Mouse (Mus musculus) megakaryocyte-erythroid progenitor cell, adult 5-6 weeks (primary cell): Measurements from ENCODE around the gene Taf8. TPM values are rescaled to one million over a fixed set of nuclear protein-coding genes. Genes with fewer than 3 reads are reported as not detected.

ENCODE experiments used
- ATAC-seq: replicated peaks from 2 replicates; pipeline ENCODE4 v1.8.0; 2016; ENCODE audit warnings: mild to moderate bottlenecking, inconsistent platforms; ENCODE audit not compliant: severe bottlenecking, poor library complexity, low FRiP score, low TSS enrichment
- total RNA-seq, 2 experiments: library from RNA; stranded (forward) in 1 of 2; stranded (reverse) in 1 of 2; fragments of 200-1000, 215-1000 nt in 1 of 2; fragments of >200 nt in 1 of 2; fragmentation: Nextera tagmentation in 1 of 2; gene quantifications; 2 replicates each; pipeline ENCODE4 v1.2.3; 2014 to 2017

The Taf8 gene
- total RNA-seq, 2 experiments from 2014 or later = 30.5 to 30.6 TPM

DNA sequence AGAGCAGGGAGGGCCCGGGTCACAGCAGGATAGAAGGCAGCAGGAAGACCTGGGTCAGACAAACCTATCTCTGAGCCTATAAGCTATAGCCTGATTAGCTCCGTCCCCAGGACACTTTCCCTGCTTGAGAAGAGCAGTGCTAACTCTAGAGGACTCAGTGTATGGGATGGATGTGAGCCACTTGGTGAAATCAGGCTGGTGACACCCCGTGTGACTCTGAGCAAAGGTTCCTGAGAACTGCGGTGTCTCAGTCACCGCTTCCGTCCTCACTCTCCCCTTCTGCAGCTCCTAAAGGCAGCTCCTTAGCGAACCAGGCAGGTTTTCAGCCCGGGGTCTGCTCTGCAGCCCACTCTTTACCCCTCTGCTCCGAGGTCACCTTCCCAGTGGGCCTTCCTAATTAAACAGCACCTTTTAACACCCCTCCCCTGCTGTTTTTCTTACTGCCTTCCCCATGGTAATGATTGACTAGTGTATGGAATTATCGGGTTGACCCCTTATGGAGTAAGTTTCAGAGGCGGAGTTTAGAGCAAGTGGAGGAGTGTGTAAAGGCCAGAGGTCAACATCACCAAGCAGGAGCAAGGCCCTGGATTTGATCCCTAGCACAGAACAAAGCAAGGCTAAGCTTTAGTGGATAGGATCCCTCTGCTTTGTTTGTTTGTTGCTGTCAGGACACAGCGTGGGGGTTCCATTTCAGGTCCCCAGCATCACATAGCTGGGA lies 37.7 kb downstream of the Taf8 start:
- no peak for ATAC-seq

DNA sequence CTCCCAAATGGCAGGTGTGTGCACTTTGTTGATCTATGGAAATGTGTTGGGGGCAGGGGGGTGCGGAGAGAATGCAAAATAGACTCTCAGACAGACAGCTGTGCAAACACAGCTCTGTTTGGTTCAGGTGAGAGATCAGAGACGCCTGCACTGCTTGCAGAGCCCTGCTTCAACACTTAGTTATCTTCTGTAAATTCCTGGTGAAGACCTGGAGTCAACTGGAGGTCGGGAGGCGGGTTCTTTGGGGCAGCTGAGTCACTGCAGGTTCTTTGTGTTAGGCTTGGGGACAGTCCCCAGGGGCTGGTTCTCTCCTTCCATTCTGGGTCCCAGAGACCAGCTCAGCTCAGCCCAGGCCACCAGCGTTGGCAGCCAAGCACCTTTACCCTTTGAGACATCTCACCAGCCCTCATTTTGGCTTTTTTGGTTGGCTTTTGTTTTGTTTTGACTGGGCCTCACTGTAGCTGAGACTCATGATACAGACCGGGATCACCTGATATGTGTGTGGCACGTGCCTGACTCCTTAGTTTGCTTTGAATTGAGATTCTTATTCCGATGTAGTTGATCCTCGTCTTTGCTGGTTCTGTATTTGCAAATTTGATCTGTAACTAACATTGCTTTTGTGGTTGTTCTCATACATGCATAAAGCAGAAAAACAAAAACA lies 39.2 kb downstream of the Taf8 start:
- ATAC-seq = no peak

DNA sequence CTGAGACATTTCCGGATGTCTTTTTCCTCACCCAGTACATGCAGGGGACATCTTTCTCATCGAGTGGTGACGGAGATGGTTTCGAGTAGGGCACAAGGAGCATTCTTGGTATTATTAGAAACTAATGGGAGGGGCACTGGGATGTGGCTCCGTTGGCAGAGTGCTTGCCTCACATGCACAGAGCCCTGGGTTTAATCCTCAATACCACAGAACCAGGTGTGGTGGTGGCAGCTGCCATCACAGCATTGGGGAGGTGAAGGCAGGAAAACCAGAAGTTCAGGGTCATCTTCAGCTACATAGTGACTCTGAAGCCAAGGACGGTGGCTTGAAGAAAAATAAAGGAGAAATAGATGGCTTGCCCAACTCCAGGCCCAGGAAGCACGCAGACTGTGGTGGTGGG lies 39.9 kb downstream of the Taf8 start:
- no peak for ATAC-seq

DNA sequence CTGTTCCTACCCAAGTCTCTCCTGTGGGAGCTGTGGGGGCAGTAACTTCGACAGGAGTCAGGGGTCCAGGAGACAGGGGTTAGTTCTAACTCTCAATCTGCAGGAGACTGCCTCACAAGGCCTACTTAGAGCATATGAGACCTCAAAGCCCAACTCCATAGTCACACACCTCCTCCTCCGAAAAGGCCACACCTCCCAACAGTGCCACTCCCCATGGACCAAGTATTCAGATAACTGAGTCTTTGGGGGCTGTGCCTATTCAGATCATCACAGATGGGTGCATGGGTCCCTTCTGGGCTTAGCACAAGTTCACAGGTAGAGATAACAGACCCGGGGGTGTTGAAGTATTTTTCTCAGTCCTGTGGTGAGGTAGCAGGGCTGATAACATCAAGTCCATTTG lies 40.4 kb downstream of the Taf8 start:
- ATAC-seq = no peak; the same call in 1 of the 2 replicates

DNA sequence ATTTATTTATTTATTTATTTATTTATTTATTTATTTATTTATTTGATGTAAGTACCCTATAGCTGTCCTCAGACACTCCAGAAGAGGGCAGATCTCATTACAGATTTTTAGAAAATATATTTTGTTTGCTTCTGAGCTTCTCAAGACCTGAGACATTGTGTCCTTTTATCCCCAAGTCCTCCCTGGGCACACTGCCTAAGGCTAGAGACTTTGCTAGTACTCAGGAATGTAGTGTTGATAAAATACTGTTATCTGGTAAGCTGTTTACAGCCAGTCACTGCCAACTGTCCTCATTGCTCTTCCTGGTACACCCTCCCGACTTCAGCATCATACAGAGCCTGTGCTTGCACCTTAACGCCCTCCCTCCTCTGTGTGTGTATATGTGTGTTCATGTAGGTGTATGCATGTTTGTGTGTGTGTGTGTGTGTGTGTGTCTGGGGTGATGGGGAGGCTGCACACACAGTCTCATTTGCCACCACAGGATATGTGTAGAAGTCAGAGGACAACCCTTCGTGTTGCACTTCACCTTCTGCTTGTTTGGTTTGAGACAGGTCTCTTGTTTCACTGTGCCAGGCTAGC lies 42.7 kb downstream of the Taf8 start:
- ATAC-seq = peak; percentile 58

DNA sequence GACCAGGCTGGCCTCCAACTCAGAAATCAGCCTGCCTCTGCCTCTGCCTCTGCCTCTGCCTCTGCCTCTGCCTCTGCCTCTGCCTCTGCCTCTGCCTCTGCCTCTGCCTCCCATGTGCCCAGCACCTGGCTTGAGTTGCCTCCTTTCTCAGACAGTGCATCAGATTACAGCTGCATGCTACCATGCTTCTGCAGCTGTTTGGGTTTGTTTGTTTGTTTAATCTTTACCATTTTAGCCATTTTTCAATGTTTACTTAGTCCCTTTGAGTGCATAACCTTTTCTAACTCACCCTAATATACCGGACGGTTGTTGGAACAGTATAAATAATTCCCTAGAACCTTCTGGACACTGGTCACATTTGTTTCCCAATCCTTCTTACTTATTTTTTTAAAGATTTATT lies 43.2 kb downstream of the Taf8 start:
- ATAC-seq = no peak

DNA sequence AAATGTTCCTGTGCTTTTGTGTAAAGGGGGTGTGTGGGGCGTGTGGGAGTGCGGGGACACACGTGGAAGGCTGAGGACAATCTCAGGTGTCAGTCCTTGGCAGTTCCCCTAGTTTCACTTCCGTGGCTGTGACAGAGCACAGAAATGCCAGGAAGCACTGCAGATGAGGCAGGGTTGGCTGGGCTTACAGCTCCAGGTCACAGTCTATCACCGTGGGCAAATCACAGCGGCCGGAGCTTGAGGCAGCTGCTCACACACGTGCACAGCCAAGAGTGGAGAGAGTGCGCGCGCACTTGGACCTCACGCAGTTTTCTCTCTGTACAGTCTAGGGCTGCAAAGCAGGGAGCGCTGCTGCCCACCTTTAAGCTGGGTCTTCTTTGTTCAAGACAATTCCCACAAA lies 43.8 kb downstream of the Taf8 start:
- no peak for ATAC-seq

DNA sequence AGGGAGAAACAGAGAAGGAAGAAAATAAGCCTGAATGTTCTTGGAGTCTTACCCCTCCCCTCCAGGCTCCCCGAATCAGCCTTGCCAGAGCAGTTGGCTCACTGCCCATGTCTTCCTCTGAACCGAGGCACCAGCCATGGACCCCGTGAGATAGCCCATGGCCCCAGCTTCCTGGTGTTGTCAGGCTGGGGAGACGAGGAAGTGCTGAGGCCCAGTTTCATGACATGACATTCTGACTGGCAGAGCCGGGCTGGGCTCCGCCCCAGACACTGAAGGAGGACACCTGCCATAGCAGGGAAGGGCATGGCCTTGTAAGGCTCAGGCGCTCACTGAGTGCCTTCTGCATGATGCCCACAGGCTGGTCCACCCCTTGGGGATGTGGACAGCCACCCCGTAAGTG lies 47.4 kb downstream of the Taf8 start:
- peak; percentile 91 for ATAC-seq

DNA sequence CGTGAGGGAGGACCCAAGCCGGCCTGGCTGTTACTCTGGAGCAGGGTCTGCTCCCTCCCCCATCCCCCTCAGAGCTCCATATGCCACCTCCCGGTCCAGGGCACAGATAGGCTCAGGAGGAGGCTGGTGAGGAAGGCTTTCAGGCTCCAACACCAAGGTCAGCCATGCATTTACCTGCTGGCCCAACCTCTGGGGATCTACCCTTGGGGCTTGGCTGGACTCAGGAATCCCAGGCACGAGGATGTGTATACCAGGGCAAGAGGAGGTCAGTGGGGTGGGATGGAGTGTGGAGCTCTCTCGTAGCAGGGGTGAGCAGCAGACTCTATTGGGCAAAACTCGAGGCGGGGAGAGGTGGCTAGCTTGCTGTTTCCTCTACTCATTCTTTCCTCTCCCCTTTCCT lies 49.2 kb downstream of the Taf8 start:
- ATAC-seq = no peak

DNA sequence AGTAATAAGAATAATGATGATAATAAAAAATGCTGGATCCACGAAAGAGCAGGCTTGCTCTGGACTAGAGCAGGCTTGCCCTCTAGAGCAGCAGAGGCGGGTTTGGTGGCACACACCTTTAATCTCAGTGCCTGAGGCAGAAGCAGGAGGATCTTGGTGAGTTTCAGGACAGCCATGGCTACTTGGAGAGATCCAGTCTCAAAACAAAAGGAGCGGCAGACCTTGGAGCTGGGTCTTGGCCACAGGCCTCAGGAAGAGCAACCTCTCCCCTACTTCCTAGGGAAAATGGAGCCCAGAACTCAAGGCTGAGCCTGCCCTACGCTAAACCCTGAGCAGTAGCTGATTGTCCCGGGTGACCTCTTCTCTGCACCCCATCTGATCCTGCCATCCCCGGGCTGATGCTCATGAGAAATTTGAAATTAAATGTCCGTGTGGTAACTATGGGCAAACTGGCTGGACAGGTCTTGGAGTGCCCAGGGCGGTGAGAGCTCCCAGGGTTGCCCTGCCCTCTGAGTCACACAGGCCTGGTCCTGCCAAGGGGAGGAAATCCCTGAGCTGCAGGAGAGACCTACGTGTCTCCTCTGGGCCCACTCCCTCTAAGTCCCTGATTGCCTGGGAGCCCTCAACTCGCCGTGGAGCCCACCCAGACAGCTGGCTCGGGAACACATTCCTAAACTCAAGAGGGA lies 51.1 kb downstream of the Taf8 start:
- no peak for ATAC-seq

DNA sequence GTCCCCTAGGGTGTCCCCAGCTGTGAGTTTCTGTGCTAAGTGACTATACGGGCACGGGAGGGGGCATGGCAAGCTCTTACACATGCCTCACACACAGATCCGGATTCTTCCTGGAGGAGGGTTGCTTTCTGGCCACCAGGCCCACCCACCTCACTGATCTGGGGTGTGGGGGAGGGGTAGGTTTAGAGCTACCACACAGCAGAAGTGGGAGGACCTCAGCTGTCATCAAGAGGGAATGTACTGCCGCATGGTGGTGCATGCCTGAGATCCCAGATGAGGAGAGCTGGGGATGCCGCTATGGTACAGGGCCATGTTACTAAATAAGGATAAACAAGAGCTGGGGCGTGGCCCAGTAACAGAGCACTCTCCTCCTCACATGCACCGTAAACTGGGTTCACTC lies 51.9 kb downstream of the Taf8 start:
- ATAC-seq = no peak

DNA sequence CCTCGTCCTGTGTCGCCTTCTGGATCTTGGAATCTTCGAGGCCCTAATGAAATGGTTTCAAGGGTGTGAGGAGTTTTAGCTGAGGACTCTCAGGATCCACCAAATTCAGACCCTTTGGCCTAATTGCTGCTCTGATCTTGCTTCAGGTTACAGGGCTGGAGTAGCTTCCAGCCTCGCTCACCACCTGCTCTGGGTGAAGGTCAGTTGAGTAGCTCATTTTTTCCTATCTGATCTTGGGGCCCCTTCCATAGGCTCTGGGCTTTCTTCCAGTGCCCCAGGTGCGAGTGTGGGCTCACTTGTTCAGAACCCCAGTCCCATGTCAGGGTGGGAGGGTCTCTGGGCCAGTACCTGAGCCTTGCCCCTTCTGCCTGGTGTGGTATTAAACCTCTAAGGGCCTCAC lies 52.7 kb downstream of the Taf8 start:
- no peak for ATAC-seq

DNA sequence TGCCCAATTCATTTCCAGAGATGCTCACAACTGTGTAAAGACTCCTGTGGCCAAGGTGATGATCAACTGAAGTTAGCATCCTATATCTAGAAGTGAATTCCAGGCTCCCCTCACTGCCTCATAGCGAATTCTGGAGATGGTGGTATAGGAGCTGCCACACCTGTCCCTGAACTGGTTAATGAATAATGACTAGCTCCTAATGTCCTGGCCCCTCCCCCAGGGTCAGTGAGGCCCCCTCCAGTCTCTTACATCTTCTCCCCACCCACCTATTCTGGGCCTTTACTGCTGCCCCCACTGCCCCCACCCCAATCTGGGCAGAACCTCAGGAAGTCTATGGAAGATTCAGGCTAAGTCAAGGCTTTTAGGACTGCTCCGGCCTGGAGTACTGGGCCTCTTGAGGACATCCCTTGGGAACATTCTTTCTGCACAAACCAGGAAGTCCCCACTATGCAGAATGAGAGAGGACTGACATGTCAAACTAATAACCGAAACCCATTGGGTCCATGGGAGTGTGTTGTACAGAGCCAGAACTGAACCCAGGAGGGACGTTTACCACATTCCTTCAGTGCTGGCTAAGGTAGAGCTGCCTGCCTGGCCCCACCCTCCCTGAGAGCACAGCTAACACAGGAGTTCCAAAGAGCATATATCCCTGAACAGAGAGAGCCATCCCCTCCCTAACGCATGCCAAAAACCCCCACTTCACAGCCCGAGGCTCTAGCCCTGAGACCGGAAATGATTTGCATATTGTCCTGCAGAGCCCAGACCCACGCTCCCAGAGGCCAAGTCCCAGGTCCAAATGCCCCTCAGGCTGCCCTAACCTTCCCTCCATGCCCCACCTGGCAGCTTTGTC lies 53.3 kb downstream of the Taf8 start:
- ATAC-seq = no peak

DNA sequence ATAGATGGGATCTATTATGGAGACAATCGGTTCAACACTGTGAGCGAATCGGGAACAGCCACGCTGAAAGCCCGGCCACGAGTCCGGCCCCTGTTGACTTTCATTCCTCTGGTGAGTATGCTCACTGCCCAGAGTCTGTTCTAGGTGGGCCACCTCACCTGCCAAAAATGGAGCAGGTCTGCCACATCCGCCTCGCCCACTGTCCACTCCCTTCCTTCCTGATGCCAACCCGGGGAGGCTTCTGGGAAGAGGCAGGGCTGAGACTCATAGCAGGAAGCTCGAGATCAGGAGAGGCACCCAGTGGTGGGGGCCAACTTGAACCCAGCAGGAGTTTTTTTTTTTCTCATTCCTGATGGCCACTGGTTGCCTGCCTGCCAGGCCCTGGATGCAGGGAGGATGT lies 55.5 kb downstream of the Taf8 start:
- no peak for ATAC-seq

DNA sequence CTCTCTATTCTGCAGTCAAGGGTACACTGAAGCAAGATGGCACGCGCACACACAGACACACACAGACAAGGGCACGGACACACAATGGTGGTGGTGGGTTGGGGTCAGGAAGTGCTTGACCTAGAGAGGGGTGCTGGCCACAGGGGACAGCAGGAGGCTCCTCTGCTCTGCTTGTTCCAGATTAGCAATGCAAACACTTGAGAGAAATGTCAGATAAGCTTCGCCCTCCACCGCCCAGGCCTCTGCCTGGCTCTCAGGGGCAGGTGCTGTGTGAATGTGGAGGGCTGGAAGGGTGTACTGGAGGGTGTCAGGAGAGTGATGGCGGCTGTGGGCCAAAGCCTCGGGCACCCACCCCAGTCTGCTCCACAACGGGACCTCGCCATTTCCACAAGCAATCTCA lies 56.1 kb downstream of the Taf8 start:
- ATAC-seq = peak; percentile 65

DNA sequence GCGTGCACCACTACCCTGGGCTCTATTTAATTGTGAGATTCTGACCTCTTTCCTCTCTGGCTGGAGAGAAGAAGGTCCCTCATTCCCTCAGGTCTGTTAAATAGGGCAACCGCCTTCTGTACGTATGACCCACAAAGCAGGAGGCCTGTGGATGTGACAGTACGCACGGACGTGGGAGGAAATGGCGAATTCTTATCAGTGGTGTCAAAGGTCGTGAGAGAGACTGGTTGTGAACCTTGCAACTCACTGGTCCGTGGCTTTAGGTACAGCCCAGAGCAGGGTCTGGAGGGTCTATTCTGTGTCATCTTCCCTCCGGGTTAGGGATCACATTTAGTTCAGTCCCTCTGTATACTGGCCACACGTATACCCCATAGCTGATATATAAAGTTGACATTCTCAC lies 56.6 kb downstream of the Taf8 start:
- no peak for ATAC-seq

DNA sequence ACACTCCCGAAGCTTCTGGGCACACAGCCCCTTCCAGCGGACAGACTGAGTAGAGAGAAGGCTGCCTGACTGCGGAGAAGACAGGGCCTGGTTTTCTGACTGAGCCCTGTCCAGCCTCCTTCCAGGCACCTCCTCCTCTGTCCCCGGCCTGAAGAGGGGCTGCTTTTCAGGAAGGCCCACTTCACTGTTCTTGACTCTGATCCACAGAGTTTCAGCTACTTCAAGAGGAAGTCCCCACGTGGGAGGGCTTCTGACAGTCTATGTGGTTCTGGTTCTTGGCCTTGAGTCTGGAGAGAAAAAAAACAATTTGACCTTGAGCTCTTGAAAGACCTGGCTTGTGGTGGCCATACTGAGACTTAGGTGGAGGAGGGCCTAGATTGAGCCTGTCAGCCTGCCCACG lies 58.0 kb downstream of the Taf8 start:
- no peak for ATAC-seq

DNA sequence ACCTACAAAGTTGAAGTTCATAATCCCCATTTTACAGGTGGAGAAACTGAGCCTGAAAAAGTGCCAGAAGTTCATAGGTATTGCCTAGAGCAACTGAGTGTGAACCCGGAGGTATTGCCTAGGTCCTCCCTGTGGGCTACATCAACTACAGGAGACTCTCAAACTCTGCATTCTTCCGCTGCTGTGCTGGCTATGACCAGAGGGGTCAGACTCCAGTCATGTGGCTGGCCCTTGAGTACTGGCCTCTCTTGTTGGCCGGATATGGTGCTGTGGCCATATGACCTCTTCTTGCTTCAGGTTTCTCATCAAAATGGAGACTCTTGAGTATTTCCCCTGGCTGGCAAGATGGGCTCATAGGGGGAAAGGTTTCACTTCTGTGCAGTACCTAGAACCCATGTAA lies 59.8 kb downstream of the Taf8 start:
- ATAC-seq = no peak

DNA sequence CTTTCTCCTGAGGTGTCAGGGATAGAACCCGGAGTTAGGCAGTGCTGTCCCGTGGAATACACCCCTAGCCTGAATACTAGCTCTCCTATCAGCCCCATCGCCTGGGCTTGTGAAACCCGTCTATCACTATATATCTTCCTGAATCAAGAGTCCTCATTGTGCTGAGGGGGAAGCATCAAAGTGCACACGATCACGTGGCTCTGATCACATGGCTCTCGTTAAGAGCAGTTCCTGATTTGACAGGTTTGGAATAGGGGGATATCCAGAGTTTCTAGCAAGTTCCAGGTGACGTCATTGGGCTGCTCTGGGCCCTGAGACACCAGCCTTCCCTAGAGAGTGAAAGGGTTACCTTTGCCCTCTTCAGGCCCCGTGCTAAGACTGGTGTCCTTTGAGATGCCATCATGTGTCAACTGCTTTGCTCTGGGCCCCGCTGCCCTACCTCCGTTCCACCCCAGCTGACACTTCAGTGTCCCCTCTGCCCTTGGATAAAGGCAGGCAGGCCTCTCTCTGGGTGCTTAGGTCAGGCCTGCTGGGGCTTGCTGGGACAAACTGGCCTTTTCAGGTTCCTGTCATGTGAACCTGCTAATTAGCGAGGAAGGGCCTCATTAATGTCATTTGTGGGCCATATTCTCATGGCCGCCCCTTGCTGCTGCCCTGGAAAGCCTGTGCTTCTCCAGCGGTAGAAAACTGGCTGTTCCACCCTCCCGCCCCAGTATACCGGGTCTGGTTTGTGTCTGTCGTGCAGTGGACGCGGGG lies 60.6 kb downstream of the Taf8 start:
- no peak for ATAC-seq
